Mouse (Mus musculus): ENCODE results near the gene Pitx1.

The Pitx1 gene

DNA sequence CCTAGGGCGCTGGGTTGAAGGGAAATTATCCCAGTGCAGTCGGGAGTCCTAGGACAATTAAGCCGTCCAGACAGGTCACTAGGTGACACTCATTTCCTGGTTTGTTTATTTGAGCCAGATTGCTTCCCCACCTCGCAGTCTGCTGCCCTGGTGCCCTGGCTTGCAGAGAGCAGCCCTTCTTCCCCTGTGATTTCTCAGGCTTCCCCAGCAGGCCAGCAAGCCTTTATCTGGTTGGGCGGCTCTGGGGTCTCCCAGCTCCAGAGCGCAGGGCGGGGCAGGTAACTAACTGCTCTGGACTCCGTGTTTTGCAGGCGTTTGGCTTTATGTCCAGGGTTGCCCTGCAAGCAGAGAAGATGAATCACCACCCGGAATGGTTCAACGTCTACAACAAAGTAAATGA is 60.9 kb downstream of the Pitx1 start:
- no peak for DNase-seq (ENCODE audit: low spot score)
